Mouse (Mus musculus): Measurements from ENCODE around the gene Zfp853. TPM values are rescaled to one million over a fixed set of nuclear protein-coding genes. Genes with fewer than 3 reads are reported as not detected.

Gene Zfp853
- polyA plus RNA-seq, 1 experiment: 0.07 TPM

- no peak for DNase-seq (ENCODE audit: low read depth, low spot score)
- WGBS: 82% methylated on average over 9 of the region's 9 CpGs
Observed at GRCm38 (mm10) chr5:143297986-143298385, 4.6 kb upstream of the Zfp853 start.

- DNase-seq (ENCODE audit: low read depth, low spot score): no peak
- 75% methylated on average over 2 of the region's 2 CpGs for WGBS
Observed at GRCm38 (mm10) chr5:143295330-143295729, 1.9 kb upstream of the Zfp853 start.

GRCm38 (mm10) chr5:143294862-143295261 lies 1.4 kb upstream of the Zfp853 start:
- DNase-seq (ENCODE audit: low read depth, low spot score): no peak
- 87% methylated on average over 3 of the region's 3 CpGs for WGBS

GRCm38 (mm10) chr5:143292879-143293278 lies 544 bp downstream of the Zfp853 start:
- WGBS: 2% methylated on average over 19 of the region's 19 CpGs
- no peak for DNase-seq (ENCODE audit: low read depth, low spot score)

DNA sequence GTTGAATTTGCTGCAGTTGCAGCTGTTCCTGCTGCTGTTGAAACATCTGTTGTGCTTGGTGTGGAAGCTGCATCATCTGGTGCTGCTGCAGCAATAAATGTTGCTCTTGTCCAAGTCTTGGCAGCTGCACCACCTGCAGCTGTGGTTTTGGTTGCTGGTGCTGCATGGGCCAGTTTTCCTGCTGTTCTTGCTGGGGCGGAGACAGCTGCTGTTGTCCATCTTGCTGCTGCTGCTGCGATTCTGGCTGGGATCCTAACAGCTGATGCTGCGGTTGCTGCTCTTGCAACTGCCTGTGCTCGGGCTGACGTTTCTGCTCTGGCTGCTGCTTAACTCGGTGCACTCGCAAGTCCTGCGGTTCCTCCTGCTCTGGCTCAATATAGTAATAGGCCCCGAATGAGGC lies 4.1 kb downstream of the Zfp853 start:
- 78% methylated on average over 9 of the region's 9 CpGs for WGBS
- DNase-seq (ENCODE audit: low read depth, low spot score): no peak

GRCm38 (mm10) chr5:143288378-143288911 lies 5.0 kb downstream of the Zfp853 start:
- no peak for DNase-seq (ENCODE audit: low read depth, low spot score)
- WGBS: 22% methylated on average over 9 of the region's 9 CpGs

GRCm38 (mm10) chr5:143287774-143288328 lies 5.6 kb downstream of the Zfp853 start:
- WGBS: 10% methylated on average over 48 of the region's 48 CpGs
- no peak for DNase-seq (ENCODE audit: low read depth, low spot score)

- no peak for DNase-seq (ENCODE audit: low read depth, low spot score)
Observed at GRCm38 (mm10) chr5:143284762-143285161, 8.7 kb downstream of the Zfp853 start.

DNA sequence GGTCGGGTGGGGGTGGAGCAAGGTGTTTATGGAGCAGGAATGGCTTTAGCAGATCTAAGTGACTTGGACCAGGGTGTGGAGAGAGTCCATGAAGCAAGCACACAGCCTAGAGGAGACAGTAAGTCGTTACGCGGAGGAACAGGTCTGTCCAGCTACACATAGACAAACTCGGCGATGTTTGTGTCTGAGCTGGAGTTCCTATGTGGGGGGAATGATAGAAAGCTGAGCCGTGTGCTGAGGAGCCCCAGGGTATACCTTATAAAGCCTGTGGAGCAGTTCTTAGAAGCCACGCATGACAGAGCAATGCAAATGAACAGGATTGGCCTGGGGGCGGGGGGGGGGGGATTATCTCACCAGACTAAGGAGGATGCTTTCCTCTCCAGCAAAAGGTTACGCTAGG lies 14.2 kb downstream of the Zfp853 start:
- DNase-seq (ENCODE audit: low read depth, low spot score): no peak
- WGBS: 31% methylated on average over 10 of the region's 10 CpGs

More at GRCm38 (mm10) chr5:143284762-143285161, 8.7 kb downstream of the Zfp853 start:
- 56% methylated on average over 6 of the region's 6 CpGs for WGBS

- DNase-seq (ENCODE audit: low read depth, low spot score): no peak
- 63% methylated on average over 5 of the region's 5 CpGs for WGBS
Observed at GRCm38 (mm10) chr5:143275761-143276160, 17.7 kb downstream of the Zfp853 start.

- WGBS: 93% methylated on average over 16 of the region's 16 CpGs
- DNase-seq (ENCODE audit: low read depth, low spot score): no peak
Observed at GRCm38 (mm10) chr5:143272540-143273330, 20.7 kb downstream of the Zfp853 start.

DNA sequence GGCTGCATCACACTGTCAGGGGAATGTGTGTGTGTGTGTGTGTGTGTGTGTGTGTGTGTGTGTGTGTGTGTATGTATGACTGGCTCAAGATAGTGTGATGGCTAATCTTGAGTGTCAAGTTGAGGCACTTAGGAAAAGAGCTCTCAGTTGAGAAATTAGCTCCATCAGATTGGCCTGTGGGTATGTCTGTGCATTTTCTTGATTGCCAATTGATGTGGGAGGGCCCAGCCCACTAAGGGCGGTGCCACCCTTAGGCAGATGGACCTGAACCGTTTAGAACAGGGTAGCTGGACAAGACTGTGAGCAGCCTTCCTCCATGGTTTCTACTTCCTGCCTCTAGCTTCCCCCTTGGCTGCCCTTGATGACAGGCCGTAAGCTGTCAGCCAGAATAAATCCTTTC lies 21.3 kb downstream of the Zfp853 start:
- 66% methylated on average over 3 of the region's 3 CpGs for WGBS
- DNase-seq (ENCODE audit: low read depth, low spot score): no peak

DNA sequence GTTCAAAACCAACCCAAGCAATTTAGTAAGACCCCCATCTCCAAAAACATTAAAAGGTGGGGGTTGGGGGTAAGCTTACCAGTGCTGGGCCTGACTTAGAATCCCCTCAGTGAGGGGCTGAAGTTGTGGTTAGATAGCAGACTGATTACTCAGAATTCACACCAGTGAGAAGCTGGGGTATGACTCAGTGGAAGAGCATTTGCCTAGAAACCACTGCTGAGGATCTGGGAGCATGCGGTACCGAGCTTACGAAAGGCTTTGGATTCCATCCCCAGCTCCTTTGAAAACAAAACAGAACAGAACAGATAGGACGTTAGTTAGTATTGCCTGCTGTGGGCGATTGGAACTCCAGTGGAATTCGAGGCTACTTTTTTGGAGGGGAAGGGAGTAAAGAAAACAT lies 21.8 kb downstream of the Zfp853 start:
- DNase-seq (ENCODE audit: low read depth, low spot score): no peak
- 74% methylated on average over 6 of the region's 6 CpGs for WGBS

DNA sequence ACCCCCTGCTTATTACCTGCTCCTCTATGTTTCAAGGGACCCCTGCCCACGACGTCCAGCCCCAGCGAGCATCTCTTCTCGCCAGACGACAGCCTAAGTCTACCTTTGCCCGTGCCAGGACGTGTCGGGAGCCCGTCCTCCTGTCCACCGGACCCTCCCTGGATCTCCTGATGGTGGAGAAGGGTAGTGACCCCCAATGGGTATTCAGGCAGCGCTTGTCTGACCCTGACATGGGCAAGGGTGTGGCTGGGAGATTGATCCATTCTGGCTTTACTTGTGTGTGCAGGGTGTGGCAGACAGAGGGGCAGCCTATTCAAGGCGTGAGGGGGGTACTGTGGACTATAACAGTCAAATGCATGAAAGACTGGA lies 23.3 kb downstream of the Zfp853 start:
- DNase-seq (ENCODE audit: low read depth, low spot score): no peak
- WGBS: 2% methylated on average over 12 of the region's 12 CpGs

DNA sequence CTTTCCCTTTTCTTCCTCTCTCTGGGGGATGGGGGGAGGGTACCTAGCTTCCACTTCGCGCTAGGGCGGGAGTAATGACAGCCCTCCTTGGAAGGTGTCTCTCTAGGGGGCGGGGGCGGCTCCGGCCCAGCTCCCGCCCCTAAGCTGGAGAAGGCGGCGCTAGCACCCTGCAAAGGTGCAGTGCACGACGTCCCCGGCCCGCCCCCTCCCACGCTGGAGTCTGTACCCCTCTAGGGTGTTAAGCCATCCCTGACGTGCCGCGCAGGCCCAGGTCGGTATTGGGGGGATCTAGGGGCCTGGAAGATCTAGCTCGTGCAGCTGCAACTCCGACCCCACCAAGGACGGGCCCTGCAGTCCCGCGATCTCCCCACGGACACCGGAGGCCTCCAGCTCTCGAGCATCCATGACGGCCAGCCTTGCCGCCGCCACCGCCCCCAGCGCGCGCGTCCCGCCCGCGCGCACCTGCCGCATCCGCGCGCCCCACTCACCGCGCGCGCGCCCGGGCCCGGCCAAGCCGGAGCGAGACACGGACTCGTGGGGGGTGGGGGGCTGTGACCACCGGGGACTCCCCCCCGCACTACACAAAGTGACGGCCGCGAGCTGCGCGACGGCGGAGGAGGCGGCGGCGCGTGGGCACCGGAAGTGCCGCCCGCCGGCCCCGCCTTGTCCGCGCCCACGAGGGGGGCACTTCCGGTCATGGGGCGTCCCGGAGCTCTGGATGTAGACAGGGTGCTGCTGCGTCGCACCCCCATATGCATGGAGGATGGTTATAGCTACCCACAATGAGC lies 23.9 kb downstream of the Zfp853 start, which contains the start of gene Zfp316:
Gene Zfp316, minus strand, starts transcription at position 660 of the 788 bp plus-strand sequence.
- DNase-seq (ENCODE audit: low read depth, low spot score): peak; percentile 8
- WGBS: under 1% methylated on average over 79 of the region's 79 CpGs

- WGBS: 31% methylated on average over 8 of the region's 8 CpGs
Observed at GRCm38 (mm10) chr5:143268985-143269362, 24.4 kb downstream of the Zfp853 start.

DNA sequence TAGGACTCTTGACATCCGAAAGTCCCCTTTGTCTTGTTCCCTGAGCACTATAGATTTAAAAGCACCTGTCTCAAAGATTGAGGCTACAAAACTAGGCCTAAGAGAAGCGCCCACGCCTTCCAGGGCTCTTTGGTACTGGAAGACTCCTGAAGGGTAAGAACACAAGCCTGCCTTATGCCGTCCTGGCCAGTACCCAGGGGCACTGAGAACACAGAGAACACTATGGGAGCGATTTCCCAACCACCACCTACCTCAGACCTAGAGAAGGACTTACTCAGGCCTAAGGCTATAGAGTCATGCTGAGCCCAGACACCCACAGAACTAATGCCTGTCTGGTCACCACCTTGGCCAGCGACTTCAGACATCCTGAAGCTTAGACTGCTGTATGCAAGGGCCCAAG lies 26.6 kb downstream of the Zfp853 start:
- no peak for DNase-seq (ENCODE audit: low read depth, low spot score)
- WGBS: 87% methylated on average over 6 of the region's 6 CpGs

More at GRCm38 (mm10) chr5:143268985-143269362, 24.4 kb downstream of the Zfp853 start:
- no peak for DNase-seq (ENCODE audit: low read depth, low spot score)

DNA sequence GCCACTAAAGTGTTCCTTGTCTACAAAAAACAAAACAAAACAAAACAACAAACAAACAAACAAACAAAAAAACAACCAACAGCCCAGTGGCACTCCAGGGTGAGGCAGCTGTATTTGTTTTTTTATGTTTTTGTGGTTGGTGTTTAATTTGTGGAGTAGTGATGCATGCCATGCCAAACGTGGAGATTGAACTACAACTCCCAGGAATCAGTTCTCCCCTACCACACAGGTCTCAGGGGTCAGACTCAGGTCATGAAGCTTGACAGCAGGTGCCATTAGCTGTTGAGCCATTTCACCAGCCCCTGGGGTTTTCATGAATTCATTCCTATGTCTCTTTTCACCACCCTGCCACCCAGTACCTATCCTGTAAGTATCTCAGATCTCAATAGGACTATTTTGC lies 28.0 kb downstream of the Zfp853 start:
- 46% methylated on average over 1 of the region's 1 CpGs for WGBS
- DNase-seq (ENCODE audit: low read depth, low spot score): no peak

DNA sequence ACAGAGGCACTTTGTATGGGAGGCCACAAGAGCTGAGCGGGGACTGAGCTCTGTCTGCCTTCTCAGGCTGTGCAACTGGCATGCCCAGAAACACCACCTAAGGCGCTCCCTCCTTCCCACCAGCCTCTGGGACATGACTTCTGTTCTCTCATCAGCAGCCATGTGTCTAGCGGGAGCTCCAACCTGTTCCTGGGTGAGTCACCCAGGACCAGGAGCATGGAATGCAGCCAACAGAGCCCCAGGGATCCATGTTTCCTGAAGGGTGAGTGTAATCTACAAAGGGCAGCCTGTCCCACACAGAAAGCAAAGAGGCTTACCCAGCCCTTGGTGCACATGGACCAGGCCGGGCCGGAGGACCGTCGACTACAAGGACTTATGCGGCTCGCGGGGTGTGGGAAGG lies 28.7 kb downstream of the Zfp853 start:
- 89% methylated on average over 10 of the region's 10 CpGs for WGBS
- DNase-seq (ENCODE audit: low read depth, low spot score): no peak

DNA sequence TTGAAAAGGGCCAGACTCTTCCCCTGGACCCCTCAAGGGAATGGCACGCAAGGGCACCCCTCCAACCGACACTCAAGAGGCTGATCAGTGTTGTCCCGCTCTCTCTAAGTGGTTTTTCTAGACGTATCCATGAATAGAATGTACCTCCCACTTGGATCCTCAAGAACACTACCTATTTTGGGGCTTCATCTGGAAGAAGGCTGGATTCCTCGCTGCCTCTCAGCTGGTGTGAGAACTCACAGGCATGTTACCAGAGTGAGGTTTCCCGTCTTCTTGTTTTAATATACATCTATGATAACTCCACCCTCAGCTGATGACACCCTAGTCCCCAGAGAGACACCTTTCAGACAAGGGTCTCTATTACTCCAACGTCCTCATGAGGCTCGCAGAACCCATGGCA lies 31.8 kb downstream of the Zfp853 start:
- WGBS: 94% methylated on average over 8 of the region's 8 CpGs
- DNase-seq (ENCODE audit: low read depth, low spot score): no peak

Measured in large intestine, adult 2 months (tissue).